Mouse (Mus musculus): ENCODE results near the gene Mrpl20. TPM values are rescaled to one million over a fixed set of nuclear protein-coding genes. Genes with fewer than 3 reads are reported as not detected.

The Mrpl20 gene
- polyA plus RNA-seq, 1 experiment = 74.6 TPM

- Histone ChIP-seq H3K27me3 (ENCODE audit: control insufficient read depth, insufficient read depth, low read length) (no peaks in the 10 kb centered on the region), H3K4me3 (ENCODE audit: control insufficient read depth, insufficient read depth, low read length) (peak overlapping the region; percentile 91), H3K4me1 (replicated peaks; ENCODE audit: control insufficient read depth, insufficient read depth, low read length) (peaks cover 19% of the 10 kb centered on the region), H3K27ac (ENCODE audit: control insufficient read depth, insufficient read depth, low read length) (no peak overlapping the region), H3K36me3 (ENCODE audit: control insufficient read depth, insufficient read depth, low read length) (no peaks in the 10 kb centered on the region)
- WGBS = 5% methylated on average over 69 of the region's 69 CpGs
- DNase-seq = peak; percentile 63
- TF ChIP-seq CTCF (IDR thresholded peaks at IDR 0.05; ENCODE audit: borderline replicate concordance, control insufficient read depth, extremely low read depth, insufficient read depth, low read length, poor library complexity) (no peak), POLR2A (IDR thresholded peaks at IDR 0.05; ENCODE audit: control insufficient read depth, extremely low read depth, insufficient read depth, low read length, poor library complexity) (no peak)
These were observed 45.1 kb downstream of the Mrpl20 start for GRCm38 (mm10) chr4:155847591-155848352.

GRCm38 (mm10) chr4:155848434-155849095, 45.9 kb downstream of the Mrpl20 start:
- TF ChIP-seq POLR2A (IDR thresholded peaks at IDR 0.05; ENCODE audit: control insufficient read depth, extremely low read depth, insufficient read depth, low read length, poor library complexity) = no peak
- TF ChIP-seq CTCF (IDR thresholded peaks at IDR 0.05; ENCODE audit: borderline replicate concordance, control insufficient read depth, extremely low read depth, insufficient read depth, low read length, poor library complexity) = no peak
- Histone ChIP-seq H3K36me3 (ENCODE audit: control insufficient read depth, insufficient read depth, low read length) (no peaks in the 10 kb centered on the region), H3K27ac (ENCODE audit: control insufficient read depth, insufficient read depth, low read length) (no peak overlapping the region), H3K27me3 (ENCODE audit: control insufficient read depth, insufficient read depth, low read length) (no peaks in the 10 kb centered on the region), H3K4me1 (replicated peaks; ENCODE audit: control insufficient read depth, insufficient read depth, low read length) (peaks cover 19% of the 10 kb centered on the region), H3K4me3 (ENCODE audit: control insufficient read depth, insufficient read depth, low read length) (no peak overlapping the region)
- 82% methylated on average over 7 of the region's 7 CpGs for WGBS
- no peak for DNase-seq

GRCm38 (mm10) chr4:155849391-155849790, 46.7 kb downstream of the Mrpl20 start:
- H3K36me3 ChIP-seq (ENCODE audit: control insufficient read depth, insufficient read depth, low read length) = no peaks in the 10 kb centered on the region
- no peaks in the 10 kb centered on the region for H3K27me3 ChIP-seq (ENCODE audit: control insufficient read depth, insufficient read depth, low read length)
- DNase-seq = no peak
- peaks cover 19% of the 10 kb centered on the region for H3K4me1 ChIP-seq (replicated peaks; ENCODE audit: control insufficient read depth, insufficient read depth, low read length)
- no peak for TF ChIP-seq POLR2A (IDR thresholded peaks at IDR 0.05; ENCODE audit: control insufficient read depth, extremely low read depth, insufficient read depth, low read length, poor library complexity)
- no peak for TF ChIP-seq CTCF (IDR thresholded peaks at IDR 0.05; ENCODE audit: borderline replicate concordance, control insufficient read depth, extremely low read depth, insufficient read depth, low read length, poor library complexity)
- no peak overlapping the region for H3K27ac ChIP-seq (ENCODE audit: control insufficient read depth, insufficient read depth, low read length)
- H3K4me3 ChIP-seq (ENCODE audit: control insufficient read depth, insufficient read depth, low read length) = no peak overlapping the region
- WGBS = 62% methylated on average over 2 of the region's 2 CpGs

- 98% methylated on average over 3 of the region's 3 CpGs for WGBS
- Histone ChIP-seq H3K27me3 (ENCODE audit: control insufficient read depth, insufficient read depth, low read length) (no peaks in the 10 kb centered on the region), H3K4me3 (ENCODE audit: control insufficient read depth, insufficient read depth, low read length) (no peak overlapping the region), H3K4me1 (replicated peaks; ENCODE audit: control insufficient read depth, insufficient read depth, low read length) (peaks cover 19% of the 10 kb centered on the region), H3K36me3 (ENCODE audit: control insufficient read depth, insufficient read depth, low read length) (no peaks in the 10 kb centered on the region), H3K27ac (ENCODE audit: control insufficient read depth, insufficient read depth, low read length) (no peak overlapping the region)
- TF ChIP-seq POLR2A (IDR thresholded peaks at IDR 0.05; ENCODE audit: control insufficient read depth, extremely low read depth, insufficient read depth, low read length, poor library complexity) (no peak), CTCF (IDR thresholded peaks at IDR 0.05; ENCODE audit: borderline replicate concordance, control insufficient read depth, extremely low read depth, insufficient read depth, low read length, poor library complexity) (no peak)
- DNase-seq = no peak
These were observed 47.2 kb downstream of the Mrpl20 start for GRCm38 (mm10) chr4:155849792-155850451.

- Histone ChIP-seq H3K4me1 (replicated peaks; ENCODE audit: control insufficient read depth, insufficient read depth, low read length) (peaks cover 19% of the 10 kb centered on the region), H3K36me3 (ENCODE audit: control insufficient read depth, insufficient read depth, low read length) (no peaks in the 10 kb centered on the region), H3K4me3 (ENCODE audit: control insufficient read depth, insufficient read depth, low read length) (no peak overlapping the region), H3K27ac (ENCODE audit: control insufficient read depth, insufficient read depth, low read length) (no peak overlapping the region), H3K27me3 (ENCODE audit: control insufficient read depth, insufficient read depth, low read length) (no peaks in the 10 kb centered on the region)
- no peak for DNase-seq
- TF ChIP-seq POLR2A (IDR thresholded peaks at IDR 0.05; ENCODE audit: control insufficient read depth, extremely low read depth, insufficient read depth, low read length, poor library complexity) = no peak
- no peak for TF ChIP-seq CTCF (IDR thresholded peaks at IDR 0.05; ENCODE audit: borderline replicate concordance, control insufficient read depth, extremely low read depth, insufficient read depth, low read length, poor library complexity)
- 100% methylated on average over 3 of the region's 3 CpGs for WGBS
These were observed 48.7 kb downstream of the Mrpl20 start for GRCm38 (mm10) chr4:155851368-155851767.

- 88% methylated on average over 2 of the region's 2 CpGs for WGBS
- no peak for DNase-seq
- H3K27me3 ChIP-seq (ENCODE audit: control insufficient read depth, insufficient read depth, low read length) = no peaks in the 10 kb centered on the region
- no peak overlapping the region for H3K27ac ChIP-seq (ENCODE audit: control insufficient read depth, insufficient read depth, low read length)
- no peak overlapping the region for H3K4me3 ChIP-seq (ENCODE audit: control insufficient read depth, insufficient read depth, low read length)
- H3K36me3 ChIP-seq (ENCODE audit: control insufficient read depth, insufficient read depth, low read length) = no peaks in the 10 kb centered on the region
- H3K4me1 ChIP-seq (replicated peaks; ENCODE audit: control insufficient read depth, insufficient read depth, low read length) = peaks cover 13% of the 10 kb centered on the region
- TF ChIP-seq CTCF (IDR thresholded peaks at IDR 0.05; ENCODE audit: borderline replicate concordance, control insufficient read depth, extremely low read depth, insufficient read depth, low read length, poor library complexity) = no peak
- TF ChIP-seq POLR2A (IDR thresholded peaks at IDR 0.05; ENCODE audit: control insufficient read depth, extremely low read depth, insufficient read depth, low read length, poor library complexity) = no peak
These were observed 49.3 kb downstream of the Mrpl20 start for GRCm38 (mm10) chr4:155851951-155852411.

All from thymus, adult 2 months (tissue).